Mouse (Mus musculus) CD8-positive naive resting alpha-beta T cell, adult 2 months (primary cell): ENCODE measurements around the gene Lama4.
A peak's percentile ranks its signal among the peaks of the same experiment; 100 is the strongest.

Source experiments
- DNase-seq, 2 experiments: peaks; one replicate each; pipeline ENCODE4 v3.0.0; 2022; ENCODE audit warnings: low read depth in 2 of 2, low spot score in 2 of 2

Gene Lama4

GRCm38 (mm10) chr10:39045111-39045510, 79.8 kb downstream of the Lama4 start:
- DNase-seq = no peak

GRCm38 (mm10) chr10:39047775-39048174, 82.5 kb downstream of the Lama4 start:
- DNase-seq = no peak

GRCm38 (mm10) chr10:39049581-39050294, 84.4 kb downstream of the Lama4 start:
- DNase-seq = no peak

- no peak for DNase-seq
These were observed 90.7 kb downstream of the Lama4 start for GRCm38 (mm10) chr10:39056050-39056449.

GRCm38 (mm10) chr10:39064732-39065131, 99.4 kb downstream of the Lama4 start:
- DNase-seq = peak in 1 of 2 experiments; percentile 15

GRCm38 (mm10) chr10:39065449-39065848, 100.1 kb downstream of the Lama4 start:
- DNase-seq = no peak

GRCm38 (mm10) chr10:39066061-39066460, 100.7 kb downstream of the Lama4 start:
- no peak for DNase-seq

GRCm38 (mm10) chr10:39066962-39067361, 101.6 kb downstream of the Lama4 start:
- peak; percentile 46 to 58 for DNase-seq

GRCm38 (mm10) chr10:39072048-39072447, 106.7 kb downstream of the Lama4 start:
- no peak for DNase-seq

- DNase-seq = no peak
These were observed 131.7 kb downstream of the Lama4 start for GRCm38 (mm10) chr10:39096981-39097380.

- DNase-seq = no peak
These were observed 133.4 kb downstream of the Lama4 start for GRCm38 (mm10) chr10:39098746-39099145.

GRCm38 (mm10) chr10:39104803-39105449, 139.6 kb downstream of the Lama4 start:
- no peak for DNase-seq

- DNase-seq = no peak
These were observed 141.1 kb downstream of the Lama4 start for GRCm38 (mm10) chr10:39106413-39106812.

GRCm38 (mm10) chr10:39106935-39107334, 141.6 kb downstream of the Lama4 start:
- DNase-seq = no peak

GRCm38 (mm10) chr10:39108837-39109488, 143.6 kb downstream of the Lama4 start:
- no peak for DNase-seq

- no peak for DNase-seq
These were observed 144.2 kb downstream of the Lama4 start for GRCm38 (mm10) chr10:39109489-39109874.

- DNase-seq = no peak
These were observed 156.1 kb downstream of the Lama4 start for GRCm38 (mm10) chr10:39121412-39121811.

- DNase-seq = peak; percentile 72 to 85
These were observed 168.4 kb downstream of the Lama4 start, which contains the start of the genes Fam229b and Tube1 for GRCm38 (mm10) chr10:39133462-39134310. Fam229b (minus strand) TSS chr10:39133914. Tube1 (plus strand) TSS chr10:39133976.

GRCm38 (mm10) chr10:39137766-39138165, 172.5 kb downstream of the Lama4 start:
- no peak for DNase-seq

GRCm38 (mm10) chr10:39138761-39139160, 173.4 kb downstream of the Lama4 start:
- DNase-seq = no peak

GRCm38 (mm10) chr10:39140843-39141242, 175.5 kb downstream of the Lama4 start:
- DNase-seq = no peak
